Comparison of ENCODE assay signal across 10 mouse cellular contexts in genomic region chr10:107493580-107494474, GRCm38 (mm10). TPM values are rescaled to one million over a fixed set of nuclear protein-coding genes. Genes with fewer than 3 reads are reported as not detected.
A peak's percentile ranks its signal among the peaks of the same experiment; 100 is the strongest.
DNase-seq lines count a peak whose midpoint lies in the region; ATAC-seq and TF ChIP-seq lines count a peak whose summit lies in the region.
"Had no signal": no experiment of that assay in that cellular context is flagged by ENCODE, and none has a peak within 500 bp of the region (broad histone marks: within the 10 kb centered on the region; RNA-seq: fewer than 3 reads in every experiment).

No protein-coding gene starts in this region.

- no peak for TF ChIP-seq POLR2A in olfactory bulb, adult 2 months (IDR thresholded peaks at IDR 0.05; ENCODE audit: insufficient read depth, low read depth, low read length)

- H3K4me3 ChIP-seq in left cerebral cortex, adult 2 months, result peak overlapping the region; percentile 37
- peak overlapping the region; percentile 37 for H3K4me3 ChIP-seq in forebrain, embryonic 10.5 days
- peak overlapping the region; percentile 13; the same call in 1 of the 2 replicates for H3K4me3 ChIP-seq in intestine, postnatal 0 days (ENCODE audit: low read depth, low read length)
- peak overlapping the region; percentile 32 for H3K4me3 ChIP-seq in olfactory bulb, adult 2 months (ENCODE audit: insufficient read depth, low read depth, low read length)

- no peak overlapping the region for H3K9ac ChIP-seq in intestine, postnatal 0 days (ENCODE audit: low read depth, low read length)

- ATAC-seq in intestine, postnatal 0 days, result no peak
- ATAC-seq: Patski had no signal

- H3K4me1 ChIP-seq in forebrain, embryonic 10.5 days, result peaks cover 21% of the 10 kb centered on the region
- H3K4me1 ChIP-seq in intestine, postnatal 0 days (replicated peaks; ENCODE audit: control insufficient read depth, insufficient read depth, low read length), result no peaks in the 10 kb centered on the region
- H3K4me1 ChIP-seq in olfactory bulb, adult 2 months (ENCODE audit: control insufficient read depth, insufficient read depth, low read length), result peaks cover 5% of the 10 kb centered on the region; the same call in 1 of the 2 replicates

- WGBS in forebrain, embryonic 10.5 days, result 43% methylated on average over 20 of the region's 20 CpGs
- WGBS in intestine, postnatal 0 days, result 61% methylated on average over 20 of the region's 20 CpGs
- 60% methylated on average over 20 of the region's 20 CpGs for WGBS in olfactory bulb, adult 2 months

- peak overlapping the region; percentile 57 for H3K4me2 ChIP-seq in intestine, postnatal 0 days (replicated peaks; ENCODE audit: low read depth)

- TF ChIP-seq CTCF in left cerebral cortex, adult 2 months (IDR thresholded peaks at IDR 0.05), result no peak; the same call in 1 of the 2 replicates
- TF ChIP-seq CTCF in intestine, postnatal 0 days (IDR thresholded peaks at IDR 0.05; ENCODE audit: low read depth), result no peak
- no peak for TF ChIP-seq CTCF in olfactory bulb, adult 2 months (IDR thresholded peaks at IDR 0.05; ENCODE audit: insufficient read depth, low read depth, low read length)

- intact Hi-C loops in left cerebral cortex, adult 2 months (cut with DNase I), result no loop called here

- H3K27me3 ChIP-seq in forebrain, embryonic 10.5 days (ENCODE audit: poor library complexity, severe bottlenecking), result peaks cover 12% of the 10 kb centered on the region
- H3K27me3 ChIP-seq in intestine, postnatal 0 days (replicated peaks; ENCODE audit: control insufficient read depth, insufficient read depth, low read length), result no peaks in the 10 kb centered on the region
- H3K27me3 ChIP-seq: Patski had no signal

- H3K9me3 ChIP-seq in forebrain, embryonic 10.5 days, result no peaks in the 10 kb centered on the region
- no peaks in the 10 kb centered on the region for H3K9me3 ChIP-seq in intestine, postnatal 0 days (ENCODE audit: control insufficient read depth)

- no peak for DNase-seq in left cerebral cortex, adult 2 months (ENCODE audit: extremely low spot score in 1 of 2, low spot score in 2 of 2)
- no peak for DNase-seq in left cerebral cortex, adult 18-20 months (ENCODE audit: low spot score in 2 of 2)
- no peak for DNase-seq in forebrain, embryonic 10.5 days (ENCODE audit: extremely low spot score, low spot score)
- DNase-seq in retina, embryonic 14.5 days (ENCODE audit: low spot score), result no peak
- DNase-seq in thymus, postnatal 0 days (ENCODE audit: low spot score), result no peak
- DNase-seq: cerebellum, adult 8-10 months had no signal

- no peak overlapping the region for H3K27ac ChIP-seq in left cerebral cortex, adult 2 months
- peak overlapping the region; percentile 63 for H3K27ac ChIP-seq in forebrain, embryonic 10.5 days
- no peak overlapping the region for H3K27ac ChIP-seq in intestine, postnatal 0 days (ENCODE audit: low read depth, low read length)
- no peak overlapping the region for H3K27ac ChIP-seq in olfactory bulb, adult 2 months (ENCODE audit: insufficient read depth, low read depth, low read length)
- H3K27ac ChIP-seq: macrophage had no signal

- no peaks in the 10 kb centered on the region for H3K36me3 ChIP-seq in forebrain, embryonic 10.5 days (replicated peaks)
- no peaks in the 10 kb centered on the region for H3K36me3 ChIP-seq in intestine, postnatal 0 days (ENCODE audit: control insufficient read depth, insufficient read depth)

RNA-seq across cellular contexts. Expression of gene Myf6, which starts 0.7 kb away (rescaled TPM):
- not detected for total RNA-seq in left cerebral cortex, adult 2 months (2021)
- total RNA-seq in left cerebral cortex, adult 18-20 months (2021), result not detected
- polyA plus RNA-seq in forebrain, embryonic 10.5 days (2016; fragmentation: Nextera tagmentation; extraction: Ambion mirVana), result not detected in 2 replicates
- not detected in 2 replicates for polyA plus RNA-seq in intestine, postnatal 0 days (2015; fragmentation: Nextera tagmentation; extraction: Ambion mirVana)
- not detected in 2 replicates for polyA plus RNA-seq in olfactory bulb, adult 2 months (2012; ENCODE audit: insufficient read depth, insufficient read length, low replicate concordance, missing spikeins)
- 0.18 and 0.59 TPM in 2 replicates for polyA plus RNA-seq in thymus, postnatal 0 days (2015; fragmentation: Nextera tagmentation; extraction: Ambion mirVana)
- polyA plus RNA-seq: macrophage, Patski had no signal

RNA-seq across cellular contexts. Expression of gene Myf5, which starts 7.9 kb away (rescaled TPM):
- total RNA-seq in left cerebral cortex, adult 2 months (2021), result not detected
- total RNA-seq in left cerebral cortex, adult 18-20 months (2021), result not detected
- polyA plus RNA-seq in forebrain, embryonic 10.5 days (2016; fragmentation: Nextera tagmentation; extraction: Ambion mirVana), result 0.43 and 0.47 TPM in 2 replicates
- not detected in 2 replicates for polyA plus RNA-seq in intestine, postnatal 0 days (2015; fragmentation: Nextera tagmentation; extraction: Ambion mirVana)
- polyA plus RNA-seq in olfactory bulb, adult 2 months (2012; ENCODE audit: insufficient read depth, insufficient read length, low replicate concordance, missing spikeins), result not detected in 2 replicates
- 0.08 TPM in 1 of 2 replicates, not detected in the other for polyA plus RNA-seq in thymus, postnatal 0 days (2015; fragmentation: Nextera tagmentation; extraction: Ambion mirVana)
- polyA plus RNA-seq: macrophage, Patski had no signal
